Mouse (Mus musculus) bone marrow, adult 2 months (tissue): ENCODE data around the gene Galnt10.

Source experiments
- CTCF ChIP-seq: fragments of 200-500 bp; IDR thresholded peaks from 2 replicates; pipeline ENCODE4 v1.5.1; 2011; ENCODE audit warnings: low read length, control low read depth; ENCODE audit not compliant: control insufficient read depth, insufficient read depth
- POLR2A ChIP-seq: fragments of 200-500 bp; IDR thresholded peaks from 2 replicates; pipeline ENCODE4 v1.6.1; 2011; ENCODE audit warnings: low read depth, mild to moderate bottlenecking, control low read depth, low read length, borderline replicate concordance; ENCODE audit not compliant: control insufficient read depth

DNA sequence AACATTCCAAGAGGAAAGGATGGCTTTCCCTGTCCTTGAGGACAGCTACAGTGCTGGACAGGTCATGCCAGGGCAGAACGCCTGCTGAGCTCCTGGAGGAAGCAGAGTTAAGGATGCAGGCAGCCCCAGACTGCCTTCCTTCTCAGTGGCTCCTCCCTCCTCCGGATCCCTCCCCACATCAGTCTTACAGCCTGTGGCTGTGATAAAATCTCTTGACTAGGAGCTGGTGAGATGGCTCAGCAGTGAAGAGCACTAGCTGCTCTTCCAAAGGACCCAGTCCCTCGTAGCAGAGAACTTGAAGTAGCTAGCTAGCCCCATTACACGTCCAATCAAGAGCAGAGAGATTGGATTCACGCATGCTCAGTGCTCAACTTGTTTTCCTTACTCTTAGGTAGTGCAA, 15.6 kb downstream of the Galnt10 start:
- TF ChIP-seq CTCF (no peak), POLR2A (no peak)
